Mouse (Mus musculus): Measurements from ENCODE around the gene Prpmp5. TPM values are rescaled to one million over a fixed set of nuclear protein-coding genes. Genes with fewer than 3 reads are reported as not detected.
"Not testable (repeated sequence)": the region's sequence is repeated elsewhere in the genome, so short reads cannot be mapped to it uniquely, and the experiment has no call there.

Prpmp5 gene
- polyA plus RNA-seq (2015; fragmentation: Nextera tagmentation; extraction: Ambion mirVana): not detected in 2 replicates

GRCm38 (mm10) chr6:132314657-132315056 lies at the start of gene Prpmp5:
TSS of gene Prpmp5 (minus strand) at chr6:132314757.
- not testable (repeated sequence) for ATAC-seq (ENCODE audit: extremely low read depth, insufficient number of reproducible peaks, low FRiP score, low TSS enrichment); H3K36me3 ChIP-seq; H3K4me3 ChIP-seq

GRCm38 (mm10) chr6:132364034-132364433 lies 49.5 kb upstream of the Prpmp5 start, which contains the start of gene Gm8882:
TSS of gene Gm8882 (minus strand) at chr6:132364134.
- H3K4me2 ChIP-seq; H3K9me3 ChIP-seq; H3K4me3 ChIP-seq; ATAC-seq (ENCODE audit: extremely low read depth, insufficient number of reproducible peaks, low FRiP score, low TSS enrichment); H3K27ac ChIP-seq (replicated peaks); H3K36me3 ChIP-seq; H3K9ac ChIP-seq; H3K27me3 ChIP-seq (replicated peaks); H3K4me1 ChIP-seq: not testable (repeated sequence)
- 65% methylated on average over 1 of the region's 1 CpGs for WGBS

More at GRCm38 (mm10) chr6:132314657-132315056, at the start of gene Prpmp5:
- not testable (repeated sequence) for H3K4me1 ChIP-seq; H3K9ac ChIP-seq; H3K4me2 ChIP-seq; H3K27ac ChIP-seq (replicated peaks); H3K27me3 ChIP-seq (replicated peaks); H3K9me3 ChIP-seq

Other genes with a start within 250 kb of the Prpmp5 start
- gene Prb1, start 104.2 kb downstream of the Prpmp5 start, polyA plus RNA-seq (2015; fragmentation: Nextera tagmentation; extraction: Ambion mirVana): not detected in 2 replicates
- not detected in 2 replicates for gene Gm8882, start 49.4 kb upstream of the Prpmp5 start, polyA plus RNA-seq (2015; fragmentation: Nextera tagmentation; extraction: Ambion mirVana)

Measured in heart, embryonic 13.5 days (tissue).